Mouse (Mus musculus) ES-E14 (cell line): Measurements from ENCODE around the gene Pid1. TPM values are rescaled to one million over a fixed set of nuclear protein-coding genes. Genes with fewer than 3 reads are reported as not detected.

Experiments
- DNase-seq: peaks from one replicate; pipeline ENCODE4 v3.0.0-alpha.2; 2013; ENCODE audit warnings: low read depth, low spot score
- H3K27ac ChIP-seq: 2 replicates; pipeline ENCODE4 v1.5.1; 2012; ENCODE audit warnings: low read depth, mild to moderate bottlenecking, low read length, moderate library complexity, mixed read lengths; ENCODE audit not compliant: poor library complexity, insufficient read depth, severe bottlenecking
- H3K36me3 ChIP-seq: 2 replicates; pipeline ENCODE4 v1.6.1; 2012; ENCODE audit warnings: mild to moderate bottlenecking, low read length, moderate library complexity, mixed read lengths; ENCODE audit not compliant: control insufficient read depth, poor library complexity, insufficient read depth, severe bottlenecking
- H3K4me1 ChIP-seq, 2 experiments: fragments of 150-350 bp in 1 of 2; sonication (generic) in 1 of 2; 2 replicates each; pipeline ENCODE4 v1.6.1; 2012; ENCODE audit warnings: low read length in 2 of 2, mild to moderate bottlenecking in 1 of 2, mixed read lengths in 1 of 2; ENCODE audit not compliant: control insufficient read depth in 2 of 2, insufficient read depth in 2 of 2, poor library complexity in 1 of 2
- H3K4me3 ChIP-seq, 2 experiments: fragments of 150-350 bp in 1 of 2; sonication (generic) in 1 of 2; 2 replicates each; pipeline ENCODE4 v1.5.1; 2012; ENCODE audit warnings: low read length in 2 of 2, low read depth in 1 of 2, mild to moderate bottlenecking in 1 of 2, mixed read lengths in 1 of 2; ENCODE audit not compliant: insufficient read depth in 1 of 2, poor library complexity in 1 of 2, severe bottlenecking in 1 of 2
- H3K9ac ChIP-seq: 2 replicates; pipeline ENCODE4 v1.6.1; 2012; ENCODE audit warnings: low read depth, mild to moderate bottlenecking, low read length, mixed read lengths; ENCODE audit not compliant: poor library complexity, insufficient read depth, severe bottlenecking
- H3K9me3 ChIP-seq: fragments of 150-350 bp; sonication (generic); 2 replicates; pipeline ENCODE4 v1.6.1; 2012; ENCODE audit warnings: low read depth, mild to moderate bottlenecking, low read length; ENCODE audit not compliant: control insufficient read depth, insufficient read depth
- CHD2 ChIP-seq: IDR thresholded peaks from 2 replicates; pipeline ENCODE4 v1.6.1; 2014; ENCODE audit warnings: mild to moderate bottlenecking, low read depth, low read length, inconsistent platforms
- HCFC1 ChIP-seq: IDR thresholded peaks from 2 replicates; pipeline ENCODE4 v1.6.1; 2012; ENCODE audit warnings: low read length, inconsistent platforms, borderline replicate concordance; ENCODE audit not compliant: insufficient read depth
- MAFK ChIP-seq: IDR thresholded peaks from 2 replicates; pipeline ENCODE4 v1.6.1; 2014; ENCODE audit warnings: mild to moderate bottlenecking, low read depth, low read length, inconsistent platforms; ENCODE audit not compliant: insufficient read depth
- ZC3H11A ChIP-seq: IDR thresholded peaks from 2 replicates; pipeline ENCODE4 v1.6.1; 2012; ENCODE audit warnings: low read depth, mild to moderate bottlenecking, inconsistent platforms, low read length, borderline replicate concordance
- ZNF384 ChIP-seq: IDR thresholded peaks from 2 replicates; pipeline ENCODE4 v1.6.1; 2012; ENCODE audit warnings: low read depth, low read length, inconsistent platforms
- in situ Hi-C, 2 experiments: fragments of 600-800 bp; cut with MboI; formaldehyde crosslinking; loops; one replicate each; pipeline ENCODE4 v1.15.1; 2025; ENCODE audit warnings: low sequenced_read_pairs in 2 of 2, inconsistent platforms in 1 of 2; ENCODE audit not compliant: unreplicated experiment in 2 of 2
- total RNA-seq: library from RNA; depleted of rRNA; stranded (reverse); fragments of 300-350 nt; gene quantifications from 2 replicates; pipeline ENCODE4 v1.2.3, GENCODE M21; 2012

Gene Pid1
- total RNA-seq, 1 experiment = 13.3 TPM

DNA sequence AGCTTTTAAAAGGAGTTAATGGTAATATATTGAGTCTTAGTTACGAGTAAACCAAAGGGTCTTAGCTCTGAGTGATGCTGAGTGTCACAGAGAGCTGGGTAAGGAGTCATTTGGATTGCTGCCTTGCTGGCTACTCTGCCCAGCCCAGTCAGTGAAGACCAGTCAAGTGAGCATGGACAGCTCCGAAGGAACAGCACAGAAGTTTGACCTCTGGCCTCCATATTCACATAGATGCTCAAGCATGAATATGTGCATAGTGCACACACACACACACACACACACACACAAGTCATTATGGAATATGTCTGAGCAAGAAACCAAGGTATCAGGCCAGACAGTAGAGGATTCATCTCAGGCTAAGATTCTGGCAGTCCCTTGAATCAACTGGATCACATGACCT, 244.7 kb downstream of the Pid1 start:
- in situ Hi-C loops = loop anchor here in 1 of 2 experiments (25.0 kb wide), 1 partner anchor 382 kb away; no protein-coding TSS in a partner anchor
- Histone ChIP-seq H3K36me3 (no peaks in the 10 kb centered on the region), H3K9me3 (no peaks in the 10 kb centered on the region), H3K4me1 (no peaks in the 10 kb centered on the region), H3K9ac (no peak overlapping the region), H3K4me3 (no peak overlapping the region), H3K27ac (no peak overlapping the region)
- no peak for DNase-seq
- no peak for TF ChIP-seq HCFC1

GRCm38 (mm10) chr1:84106756-84107155, 257.2 kb downstream of the Pid1 start:
- no peak overlapping the region for H3K27ac ChIP-seq
- H3K9me3 ChIP-seq = no peaks in the 10 kb centered on the region
- H3K36me3 ChIP-seq = no peaks in the 10 kb centered on the region
- no peak overlapping the region for H3K9ac ChIP-seq
- TF ChIP-seq CHD2 (no peak), HCFC1 (no peak), ZNF384 (no peak), MAFK (no peak), ZC3H11A (no peak)
- no peak for DNase-seq
- H3K4me3 ChIP-seq = no peak overlapping the region
- in situ Hi-C loops = loop anchor here in 1 of 2 experiments (25.0 kb wide), 1 partner anchor 369 kb away; no protein-coding TSS in a partner anchor
- no peaks in the 10 kb centered on the region for H3K4me1 ChIP-seq

DNA sequence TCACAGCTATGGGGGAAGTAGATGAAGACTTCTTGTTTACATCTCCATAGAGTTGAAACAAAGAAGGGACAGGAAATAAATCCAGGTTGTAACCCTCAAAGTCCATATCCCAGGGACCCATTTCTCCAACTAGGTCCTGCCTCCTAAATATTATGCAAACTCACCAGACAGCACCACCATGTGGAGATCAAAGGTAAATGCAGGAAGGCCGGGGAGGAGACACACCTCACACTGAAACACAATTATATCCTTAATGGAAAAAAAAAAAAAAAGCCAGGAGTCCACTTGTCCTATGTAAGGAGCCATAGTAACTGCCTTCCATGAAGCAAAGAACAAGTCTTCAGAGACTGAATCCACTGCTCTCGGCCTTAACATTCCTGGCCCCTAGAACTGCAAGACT, 261.9 kb downstream of the Pid1 start:
- no peaks in the 10 kb centered on the region for H3K9me3 ChIP-seq
- no peaks in the 10 kb centered on the region for H3K4me1 ChIP-seq
- no peak overlapping the region for H3K27ac ChIP-seq
- peak; percentile 42 for DNase-seq
- in situ Hi-C loops = loop anchor here in 1 of 2 experiments (25.0 kb wide), 1 partner anchor 365 kb away; no protein-coding TSS in a partner anchor
- no peaks in the 10 kb centered on the region for H3K36me3 ChIP-seq
- H3K9ac ChIP-seq = no peak overlapping the region
- no peak overlapping the region for H3K4me3 ChIP-seq
- TF ChIP-seq MAFK (no peak), ZNF384 (peak; percentile 59)

DNA sequence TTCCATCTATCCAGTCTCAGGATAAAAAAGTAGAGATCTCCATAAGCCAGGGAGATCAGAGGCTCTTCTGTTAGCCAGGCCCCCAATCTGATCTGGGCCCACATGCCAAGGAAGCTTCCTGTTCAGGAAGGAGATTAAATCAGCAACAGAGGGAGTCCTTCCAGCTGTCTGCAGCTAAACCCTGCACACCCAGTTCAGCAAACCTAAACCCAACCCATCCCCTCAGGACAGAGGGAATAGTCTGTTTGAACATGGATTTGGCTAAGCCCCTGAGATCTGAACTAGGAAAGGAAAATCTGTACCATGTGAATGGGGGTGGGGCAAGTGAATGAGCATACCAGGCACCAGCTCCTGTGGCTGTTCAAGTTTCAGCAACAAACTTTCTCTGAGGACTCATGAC, 266.6 kb downstream of the Pid1 start:
- no peak for TF ChIP-seq ZC3H11A
- no peak for TF ChIP-seq ZNF384
- no peak for TF ChIP-seq HCFC1
- TF ChIP-seq CHD2 = no peak
- TF ChIP-seq MAFK = no peak
- DNase-seq = no peak
- H3K27ac ChIP-seq = no peak overlapping the region
- no peak overlapping the region for H3K4me3 ChIP-seq
- no peaks in the 10 kb centered on the region for H3K36me3 ChIP-seq
- in situ Hi-C loops = no loop called here
- no peaks in the 10 kb centered on the region for H3K9me3 ChIP-seq
- H3K9ac ChIP-seq = no peak overlapping the region
- no peaks in the 10 kb centered on the region for H3K4me1 ChIP-seq

DNA sequence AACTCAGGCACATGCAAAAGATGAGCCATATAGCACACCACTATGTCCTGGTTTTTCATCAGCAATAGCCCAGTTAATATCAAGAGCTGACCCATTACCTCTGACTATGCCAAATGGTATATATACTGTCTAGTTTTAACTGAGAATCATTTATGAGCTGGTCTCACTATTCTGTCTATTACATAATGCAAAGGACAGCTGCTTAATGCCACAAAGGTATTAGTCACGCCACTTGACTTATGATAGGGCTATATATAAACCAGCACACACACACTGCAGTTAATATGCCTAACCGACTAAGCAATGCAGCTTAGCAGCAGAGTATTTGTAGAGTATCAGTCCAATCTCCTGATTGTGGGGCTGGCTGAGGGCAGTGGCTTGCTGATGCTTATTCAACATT, 270.7 kb downstream of the Pid1 start:
- Histone ChIP-seq H3K9me3 (no peaks in the 10 kb centered on the region), H3K9ac (no peak overlapping the region), H3K27ac (no peak overlapping the region), H3K4me1 (no peaks in the 10 kb centered on the region), H3K4me3 (no peak overlapping the region), H3K36me3 (no peaks in the 10 kb centered on the region)
- in situ Hi-C loops = no loop called here
- DNase-seq = no peak
- TF ChIP-seq CHD2 (no peak), ZNF384 (no peak), ZC3H11A (no peak), MAFK (no peak), HCFC1 (no peak)
